Mouse (Mus musculus): ENCODE data around the gene Wiz. TPM values are rescaled to one million over a fixed set of nuclear protein-coding genes. Genes with fewer than 3 reads are reported as not detected.

Gene Wiz
- total RNA-seq, 2 experiments from 2014 or later, result 17.5 to 24.5 TPM

GRCm38 (mm10) chr17:32378786-32379185, 10.5 kb downstream of the Wiz start:
- no peak for DNase-seq

GRCm38 (mm10) chr17:32377137-32377536, 12.1 kb downstream of the Wiz start:
- DNase-seq, result no peak

GRCm38 (mm10) chr17:32376475-32376874, 12.8 kb downstream of the Wiz start:
- no peak for DNase-seq

GRCm38 (mm10) chr17:32368991-32369578, 20.2 kb downstream of the Wiz start:
- DNase-seq, result no peak

- no peak for DNase-seq
Measured at GRCm38 (mm10) chr17:32367706-32368105, 21.5 kb downstream of the Wiz start.

GRCm38 (mm10) chr17:32365296-32365695, 23.9 kb downstream of the Wiz start:
- DNase-seq, result no peak

- no peak for DNase-seq
Measured at GRCm38 (mm10) chr17:32364850-32365249, 24.4 kb downstream of the Wiz start.

GRCm38 (mm10) chr17:32364331-32364730, 24.9 kb downstream of the Wiz start:
- DNase-seq, result peak; percentile 88

- DNase-seq, result no peak
Measured at GRCm38 (mm10) chr17:32363821-32364301, 25.4 kb downstream of the Wiz start.

GRCm38 (mm10) chr17:32362686-32363085, 26.6 kb downstream of the Wiz start:
- no peak for DNase-seq

- no peak for DNase-seq
Measured at GRCm38 (mm10) chr17:32359928-32360327, 29.3 kb downstream of the Wiz start.

- no peak for DNase-seq
Measured at GRCm38 (mm10) chr17:32358943-32359340, 30.3 kb downstream of the Wiz start.

GRCm38 (mm10) chr17:32358192-32358942, 30.9 kb downstream of the Wiz start:
- no peak for DNase-seq

GRCm38 (mm10) chr17:32356766-32357760, 32.2 kb downstream of the Wiz start:
- no peak for DNase-seq

GRCm38 (mm10) chr17:32356281-32356680, 33.0 kb downstream of the Wiz start:
- no peak for DNase-seq

- DNase-seq, result no peak
Measured at GRCm38 (mm10) chr17:32355031-32355430, 34.2 kb downstream of the Wiz start.

GRCm38 (mm10) chr17:32354211-32354610, 35.0 kb downstream of the Wiz start:
- DNase-seq, result no peak

- DNase-seq, result peak; percentile 75
Measured at GRCm38 (mm10) chr17:32353696-32354095, 35.5 kb downstream of the Wiz start.

GRCm38 (mm10) chr17:32351726-32352125, 37.5 kb downstream of the Wiz start:
- DNase-seq, result no peak

- DNase-seq, result no peak
Measured at GRCm38 (mm10) chr17:32351269-32351668, 38.0 kb downstream of the Wiz start.

- DNase-seq, result peak; percentile 88
Measured at GRCm38 (mm10) chr17:32350382-32350983, 38.8 kb downstream of the Wiz start, which contains the start of gene Akap8l. Gene Akap8l, minus strand, starts transcription at chr17:32350607.

GRCm38 (mm10) chr17:32349851-32350381, 39.3 kb downstream of the Wiz start:
- no peak for DNase-seq

Data from gastrocnemius, postnatal 10 days (tissue).